Mouse (Mus musculus) liver, adult (tissue): Measurements from ENCODE around the gene Crebrf.
A peak's percentile ranks its signal among the peaks of the same experiment; 100 is the strongest.

Experiments used
- GATA4 ChIP-seq: IDR thresholded peaks from 2 replicates; pipeline ENCODE4 v1.6.1; 2014; ENCODE audit warnings: mild to moderate bottlenecking, low read length; ENCODE audit not compliant: insufficient replicate concordance

The Crebrf gene

GRCm38 (mm10) chr17:26695193-26695592, 20.3 kb upstream of the Crebrf start:
- TF ChIP-seq GATA4, result no peak

- no peak for TF ChIP-seq GATA4
These were observed 16.6 kb upstream of the Crebrf start for GRCm38 (mm10) chr17:26698846-26699245.

DNA sequence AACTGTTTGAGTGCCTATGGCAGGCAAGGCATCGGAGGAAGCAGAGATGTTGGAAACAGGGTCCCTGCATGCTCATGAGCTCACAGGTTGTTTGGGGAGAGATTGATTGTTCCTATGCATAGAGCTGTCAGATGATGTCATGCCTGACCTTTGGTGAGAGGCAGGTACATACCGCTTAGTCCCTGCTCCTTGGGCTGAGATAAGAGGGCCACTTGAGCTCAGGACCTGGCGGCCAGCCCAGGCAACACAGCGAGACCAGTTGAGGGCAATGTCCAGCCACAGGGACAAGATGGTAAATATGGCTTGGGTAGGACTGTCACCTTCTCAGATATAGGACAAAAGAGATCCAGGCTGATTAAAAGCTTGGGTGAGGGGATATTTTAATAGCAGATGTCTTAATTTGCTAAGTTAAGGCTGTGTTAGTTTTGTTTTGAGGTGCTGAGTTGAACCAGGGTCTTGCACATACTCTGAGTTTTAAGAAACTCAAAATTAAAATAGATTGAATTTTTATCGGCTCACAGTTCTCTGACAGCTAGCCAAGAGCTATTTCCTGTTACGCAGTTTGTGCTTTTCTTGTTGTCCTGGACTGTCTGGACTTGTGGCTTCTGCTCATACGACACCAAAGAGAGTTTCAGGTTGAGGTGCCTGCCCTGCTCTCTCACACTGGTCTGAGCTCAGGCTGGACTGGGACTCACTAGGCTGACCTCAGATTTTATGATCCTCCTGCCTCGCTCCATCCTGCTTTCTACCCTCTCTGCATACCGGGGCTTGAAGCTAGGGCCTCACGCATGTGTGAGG, 15.4 kb upstream of the Crebrf start:
- TF ChIP-seq GATA4, result peak; percentile 84

GRCm38 (mm10) chr17:26701565-26701964, 13.9 kb upstream of the Crebrf start:
- TF ChIP-seq GATA4, result no peak

DNA sequence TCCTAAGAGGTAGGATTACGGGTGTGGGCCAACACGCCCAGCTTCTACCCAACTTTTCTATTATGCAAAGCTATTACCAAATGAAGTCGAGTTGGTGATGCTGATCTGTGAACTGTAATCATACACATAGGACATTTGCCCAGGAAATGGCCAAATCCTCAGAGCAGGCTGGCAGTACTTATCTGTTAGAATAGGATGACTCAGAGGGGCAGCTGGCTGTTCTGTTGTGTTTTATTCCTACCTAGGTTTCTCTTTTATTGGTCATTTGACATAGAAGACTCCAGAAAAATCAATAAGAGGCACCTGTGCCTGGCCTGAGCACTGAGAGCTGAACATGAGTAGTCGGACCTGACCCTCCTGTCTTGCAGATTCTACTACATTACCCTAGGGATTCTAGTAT, 12.8 kb upstream of the Crebrf start:
- TF ChIP-seq GATA4, result no peak

DNA sequence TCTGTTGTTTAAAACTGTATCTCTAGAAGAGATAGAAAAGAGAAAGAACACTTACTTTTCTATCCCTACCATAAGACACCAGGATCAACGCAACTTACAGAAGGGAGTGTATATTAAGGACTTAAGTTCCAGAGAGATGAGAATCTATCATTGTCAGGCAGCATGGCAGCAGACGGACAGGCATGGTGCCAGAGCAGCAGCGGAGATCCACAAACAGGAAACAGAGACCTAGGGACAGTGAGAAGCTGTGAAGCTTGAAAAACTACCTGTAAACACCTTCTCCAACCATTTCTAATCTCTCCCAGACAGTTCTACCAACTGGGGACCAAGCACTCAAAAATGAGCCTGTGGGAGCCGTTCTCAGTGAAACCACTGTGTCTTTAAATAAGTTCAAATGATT, 11.8 kb upstream of the Crebrf start:
- no peak for TF ChIP-seq GATA4

DNA sequence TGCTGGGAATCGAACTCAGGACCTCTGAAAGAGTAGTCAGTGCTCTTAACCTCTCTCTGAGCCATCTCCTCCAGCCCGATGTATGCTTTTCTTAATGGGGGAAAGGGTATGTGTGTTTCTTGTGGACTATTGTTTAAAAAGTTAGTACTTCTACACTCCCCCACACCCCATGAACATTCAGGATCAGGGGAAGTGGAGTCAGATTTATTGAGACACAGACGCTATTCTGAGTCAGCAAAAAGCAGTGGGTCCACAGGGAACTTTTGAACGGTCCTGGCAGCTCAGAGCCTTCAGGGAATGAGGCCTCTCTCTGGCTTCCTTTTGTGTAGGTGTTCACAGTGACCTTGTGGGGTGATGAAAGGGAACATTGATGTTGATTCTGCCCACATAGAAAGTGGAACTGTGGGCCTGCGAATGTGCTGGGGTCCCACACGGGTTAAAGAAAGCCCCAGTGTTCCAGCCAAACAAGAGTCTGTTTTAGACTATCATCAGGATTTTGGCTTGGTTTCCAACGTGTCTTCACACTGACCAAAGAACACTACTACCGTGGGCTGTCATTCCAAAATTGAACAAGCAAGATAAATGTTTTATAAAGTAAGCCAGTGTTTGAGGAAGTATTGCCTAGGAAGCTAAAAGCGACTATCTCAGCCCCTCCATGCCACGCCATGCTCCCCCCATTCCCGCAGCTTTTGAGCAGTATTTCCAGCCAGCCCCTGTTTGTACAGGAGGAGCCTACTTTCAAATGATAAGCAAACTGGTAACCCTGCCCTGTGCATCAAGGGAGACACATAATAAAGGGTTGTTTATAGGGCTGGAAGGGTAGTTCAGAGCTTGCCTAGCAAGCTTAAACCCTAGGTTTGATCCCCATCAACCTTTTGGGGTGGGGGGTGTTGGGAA, 9.7 kb upstream of the Crebrf start:
- no peak for TF ChIP-seq GATA4

- TF ChIP-seq GATA4, result no peak
These were observed 8.4 kb upstream of the Crebrf start for GRCm38 (mm10) chr17:26707066-26707465.

- TF ChIP-seq GATA4, result no peak
These were observed 7.0 kb upstream of the Crebrf start for GRCm38 (mm10) chr17:26708499-26708898.

GRCm38 (mm10) chr17:26708993-26709590, 6.4 kb upstream of the Crebrf start:
- TF ChIP-seq GATA4, result no peak

DNA sequence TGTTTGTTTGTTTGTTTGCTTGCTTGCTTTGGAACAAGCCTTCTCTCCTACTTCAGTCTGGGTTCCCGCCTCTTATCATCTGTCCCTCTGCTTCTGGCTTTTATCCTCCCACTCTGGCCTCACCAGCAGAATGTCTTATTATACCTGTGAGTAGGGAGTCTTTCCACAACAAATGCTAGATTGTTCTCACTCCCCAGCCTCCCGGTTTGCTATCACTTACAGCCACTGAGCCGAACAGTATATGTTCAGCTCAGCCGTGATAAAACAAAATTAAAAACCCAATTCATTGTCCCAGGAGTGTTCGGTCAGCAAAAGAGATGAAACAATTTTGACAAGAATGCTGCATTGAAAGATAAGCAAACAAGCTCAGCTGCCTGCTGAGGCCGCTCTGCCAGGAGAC, 5.4 kb upstream of the Crebrf start:
- no peak for TF ChIP-seq GATA4

DNA sequence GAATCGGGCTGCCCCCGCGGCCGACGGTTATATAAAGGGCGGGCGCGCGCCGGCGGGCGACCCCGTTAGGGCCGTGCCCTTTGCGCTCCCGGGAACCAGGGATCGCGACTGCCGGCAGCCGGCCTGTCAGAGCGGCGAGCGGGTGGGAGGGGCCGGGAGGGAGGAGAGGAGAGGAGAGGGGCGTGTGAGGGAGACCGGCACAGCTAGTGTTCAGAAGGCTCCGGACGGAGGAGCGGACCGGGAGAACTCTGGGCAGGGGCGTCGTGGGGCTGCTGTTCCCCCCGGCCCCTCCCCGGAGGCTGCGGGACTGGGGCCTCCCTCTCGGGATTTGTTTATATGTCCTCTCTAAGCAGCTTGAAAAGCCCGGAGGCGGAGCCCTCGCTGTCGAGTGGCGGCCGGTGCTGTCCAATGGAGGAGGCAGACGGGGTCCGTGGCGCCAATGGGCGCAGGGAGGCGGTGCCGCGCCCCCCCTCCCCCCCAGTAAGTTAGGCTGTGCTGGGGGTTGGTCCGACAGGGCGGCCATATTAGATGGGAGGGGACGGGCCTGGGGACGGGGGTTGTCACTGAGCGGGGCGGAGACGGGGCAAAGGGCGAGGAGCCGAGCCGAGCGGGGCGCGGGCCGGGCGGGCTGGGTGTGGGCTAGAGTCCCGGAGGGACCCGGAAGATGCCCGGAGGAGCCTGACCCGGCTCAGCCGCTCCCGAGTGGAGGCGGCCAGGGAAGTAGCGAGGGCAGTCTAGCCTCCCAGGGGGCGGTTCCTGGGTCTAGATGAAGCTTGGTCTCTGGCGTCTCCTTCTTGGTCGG, 667 bp downstream of the Crebrf start:
- no peak for TF ChIP-seq GATA4

- TF ChIP-seq GATA4, result no peak
These were observed 2.4 kb downstream of the Crebrf start for GRCm38 (mm10) chr17:26717868-26718267.

- TF ChIP-seq GATA4, result no peak
These were observed 4.0 kb downstream of the Crebrf start for GRCm38 (mm10) chr17:26719405-26719804.

DNA sequence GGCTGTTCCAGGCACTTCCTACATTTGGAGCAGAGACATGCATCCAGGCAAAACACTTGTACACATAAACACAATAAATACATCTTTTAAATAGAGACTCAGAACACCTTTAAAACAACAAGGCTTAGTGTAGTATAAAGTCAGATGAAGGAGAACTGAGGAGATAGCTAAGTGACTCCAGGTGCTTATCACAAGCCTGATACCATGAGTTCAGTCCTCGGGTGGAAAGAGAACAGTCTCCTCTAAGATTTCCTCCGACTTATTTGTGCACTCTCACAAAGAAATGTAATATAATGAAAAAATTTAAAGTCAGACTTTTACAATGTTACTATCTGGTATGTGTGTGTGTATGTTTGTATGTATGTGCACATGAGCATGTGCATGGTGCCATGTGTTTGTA, 6.4 kb downstream of the Crebrf start:
- TF ChIP-seq GATA4, result no peak
